Mouse (Mus musculus) E14TG2a.4 (cell line): ENCODE measurements around the gene Anapc5.
A peak's percentile ranks its signal among the peaks of the same experiment; 100 is the strongest.

ENCODE experiments used
- H3K27me3 ChIP-seq: 2 replicates; pipeline ENCODE4 v1.6.1; 2014; ENCODE audit warnings: low read length, control low read depth; ENCODE audit not compliant: insufficient read depth
- H3K36me3 ChIP-seq: 2 replicates; pipeline ENCODE4 v1.6.1; 2014; ENCODE audit warnings: low read length, control low read depth; ENCODE audit not compliant: insufficient read depth
- H3K4me1 ChIP-seq: replicated peaks from 2 replicates; pipeline ENCODE4 v1.6.1; 2014; ENCODE audit warnings: low read depth, low read length, control low read depth
- H3K4me3 ChIP-seq: replicated peaks from 2 replicates; pipeline ENCODE4 v1.5.1; 2014; ENCODE audit warnings: mild to moderate bottlenecking, low read length
- H3K9me3 ChIP-seq: 2 replicates; pipeline ENCODE4 v1.6.1; 2014; ENCODE audit warnings: low read length, control low read depth
- CTCF ChIP-seq: conservative IDR thresholded peaks from 2 replicates; pipeline ENCODE4 v1.5.1; 2014; ENCODE audit warnings: low read length
- NANOG ChIP-seq: IDR thresholded peaks from 2 replicates; pipeline ENCODE4 v1.6.1; 2014; ENCODE audit warnings: borderline replicate concordance, low read length, mixed read lengths
- POU5F1 ChIP-seq: IDR thresholded peaks from 2 replicates; pipeline ENCODE4 v1.6.1; 2014; ENCODE audit warnings: low read length, borderline replicate concordance

Gene Anapc5

DNA sequence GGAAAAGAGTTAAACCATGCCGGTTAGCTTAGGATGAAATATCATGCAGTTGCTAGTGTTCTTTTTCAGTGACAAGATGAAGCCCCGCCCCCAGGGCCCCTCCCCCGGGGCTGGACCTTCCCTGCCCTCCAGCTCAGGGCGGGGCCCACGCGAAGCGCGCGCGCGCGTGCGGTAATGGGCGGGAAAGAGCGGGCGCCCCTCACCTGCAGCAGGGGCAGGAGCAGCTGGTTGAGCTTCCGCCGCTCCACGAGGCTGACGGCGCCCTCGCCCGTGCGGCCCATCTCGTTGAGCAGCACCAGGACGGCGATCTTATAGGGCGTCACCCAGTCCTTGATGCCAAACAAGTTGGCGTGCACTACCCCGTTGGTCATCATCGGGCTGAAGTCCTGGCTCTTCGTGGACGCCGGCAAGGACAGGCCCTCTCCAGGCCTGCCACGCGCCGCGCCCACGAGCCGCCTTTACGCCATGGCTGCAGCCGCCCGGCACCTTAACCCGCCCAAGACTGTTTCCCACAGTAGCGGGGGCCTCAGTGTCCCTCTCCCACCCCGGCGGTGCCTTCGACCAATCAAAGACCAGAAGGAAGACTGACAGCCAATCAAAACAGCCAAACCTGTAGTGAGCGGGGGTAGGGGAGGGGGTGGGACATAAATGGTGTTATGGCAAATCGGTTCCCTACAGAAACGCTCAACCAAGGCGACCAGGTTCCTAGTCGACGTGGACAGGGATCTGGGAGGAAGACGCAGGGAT lies at the start of gene Anapc5:
Anapc5 (minus strand) TSS at position 563 of the 747 bp plus-strand sequence.
- Histone ChIP-seq H3K4me3 (peak within 1 kb of the TSS; percentile 96), H3K4me1 (peaks cover 57% of the 10 kb centered on the region), H3K36me3 (peaks cover 43% of the 10 kb centered on the region), H3K9me3 (no peaks in the 10 kb centered on the region), H3K27me3 (no peaks in the 10 kb centered on the region)
- TF ChIP-seq NANOG (no peak), POU5F1 (no peak), CTCF (no peak)

DNA sequence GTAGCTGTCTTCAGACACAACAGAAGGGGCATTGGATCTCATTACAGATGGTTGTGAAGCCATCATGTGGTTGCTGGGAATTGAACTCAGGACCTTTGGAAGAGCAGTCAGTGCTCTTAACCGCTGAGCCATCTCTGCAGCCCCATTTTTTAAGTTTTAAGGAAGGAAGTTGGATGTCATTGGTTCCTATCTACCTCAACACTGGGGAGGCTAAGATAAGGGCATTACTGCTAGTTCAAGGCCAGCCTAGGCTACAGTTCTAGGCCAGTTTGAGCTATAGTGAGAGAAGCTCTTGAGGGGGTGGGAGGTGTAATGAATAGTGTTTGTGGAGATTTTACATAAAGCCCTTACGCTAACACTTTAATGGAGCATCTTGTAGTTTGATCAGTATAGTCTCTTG lies 41.9 kb upstream of the Anapc5 start:
- no peak overlapping the region for H3K4me3 ChIP-seq
- TF ChIP-seq NANOG: no peak
- TF ChIP-seq POU5F1: no peak
- peaks cover 19% of the 10 kb centered on the region for H3K4me1 ChIP-seq
- peaks cover 68% of the 10 kb centered on the region for H3K36me3 ChIP-seq
- H3K9me3 ChIP-seq: no peaks in the 10 kb centered on the region
- H3K27me3 ChIP-seq: no peaks in the 10 kb centered on the region

DNA sequence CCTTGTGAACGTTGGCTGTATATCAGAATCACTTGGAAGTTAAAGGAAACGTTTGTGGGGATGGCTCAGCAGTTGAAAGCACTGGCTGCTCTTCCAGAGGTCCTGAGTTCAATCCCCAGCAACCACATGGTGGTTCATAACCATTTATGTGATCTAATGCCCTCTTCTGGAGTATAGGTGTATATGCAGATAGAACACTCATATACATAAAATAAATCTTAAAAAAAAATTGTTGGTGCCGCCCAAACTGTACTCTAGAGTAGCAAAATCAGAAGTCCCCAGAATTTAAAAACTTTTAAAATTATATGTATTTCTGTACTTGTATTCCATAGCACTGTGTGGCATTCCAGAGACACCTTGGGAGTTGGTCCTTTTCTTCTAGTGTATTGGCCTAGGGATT lies 34.7 kb upstream of the Anapc5 start:
- TF ChIP-seq POU5F1 (no peak), CTCF (no peak), NANOG (no peak)
- H3K4me3 ChIP-seq: no peak overlapping the region
- no peaks in the 10 kb centered on the region for H3K9me3 ChIP-seq
- no peaks in the 10 kb centered on the region for H3K27me3 ChIP-seq
- peaks cover 25% of the 10 kb centered on the region for H3K4me1 ChIP-seq
- peaks cover 32% of the 10 kb centered on the region for H3K36me3 ChIP-seq

DNA sequence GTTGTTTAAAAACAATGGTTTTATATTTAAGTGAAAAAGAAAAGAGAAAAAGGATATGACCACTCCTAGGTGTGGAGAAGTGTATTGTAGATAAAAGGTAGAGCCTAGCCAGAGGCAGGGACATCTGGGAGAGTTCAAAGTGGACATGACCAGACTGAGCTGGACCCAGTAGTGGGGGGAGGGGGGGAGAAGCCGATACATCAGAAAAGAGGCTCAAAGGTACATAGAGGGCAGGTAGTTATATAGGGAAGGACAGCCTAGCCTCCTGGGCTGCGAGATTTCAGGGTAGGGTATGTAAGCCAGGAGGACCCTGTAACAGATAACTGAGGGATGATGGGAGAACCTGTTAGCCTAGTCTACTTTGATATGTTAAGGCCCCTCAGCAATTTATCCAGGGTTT lies 31.5 kb upstream of the Anapc5 start:
- Histone ChIP-seq H3K36me3 (peaks cover 32% of the 10 kb centered on the region), H3K9me3 (no peaks in the 10 kb centered on the region), H3K4me3 (no peak overlapping the region), H3K27me3 (no peaks in the 10 kb centered on the region), H3K4me1 (peaks cover 32% of the 10 kb centered on the region)
- TF ChIP-seq NANOG (no peak), POU5F1 (no peak), CTCF (no peak)

DNA sequence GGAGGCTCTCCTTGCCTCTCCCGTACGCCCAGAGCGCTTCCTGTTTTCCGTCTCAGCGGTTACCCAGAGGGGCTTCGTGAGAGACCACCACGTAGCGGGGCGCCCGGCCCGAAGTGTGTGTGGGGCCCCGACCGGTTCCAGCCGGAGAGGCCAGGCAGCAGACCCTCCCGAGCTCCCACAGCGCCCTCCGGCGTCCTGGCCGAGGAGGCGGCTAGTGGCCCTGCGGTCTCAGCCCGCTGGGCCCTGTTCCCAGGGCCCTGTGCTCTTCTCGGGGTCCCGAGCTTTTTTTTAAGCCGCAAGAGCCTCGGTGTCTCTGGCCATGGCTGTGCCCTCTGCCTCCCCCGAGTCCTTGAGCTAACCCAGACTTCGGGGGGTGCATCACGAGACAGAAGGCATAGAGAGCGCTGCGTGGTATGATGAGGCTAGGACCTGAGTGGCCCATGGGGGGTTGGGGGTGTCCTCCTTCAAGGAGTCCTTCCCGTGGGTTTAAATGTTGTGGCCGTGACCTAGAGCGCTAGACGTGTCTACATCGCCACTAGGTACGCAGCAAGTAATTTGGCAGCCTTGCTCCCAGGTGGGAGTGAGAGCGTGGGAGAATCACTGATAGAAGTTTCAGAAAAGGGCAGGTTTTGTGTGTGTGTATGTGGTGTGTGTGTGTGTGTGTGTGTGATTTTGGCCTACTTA lies 29.3 kb upstream of the Anapc5 start:
- H3K4me3 ChIP-seq: peak overlapping the region; percentile 95
- no peaks in the 10 kb centered on the region for H3K27me3 ChIP-seq
- no peaks in the 10 kb centered on the region for H3K9me3 ChIP-seq
- TF ChIP-seq NANOG: no peak
- no peak for TF ChIP-seq POU5F1
- no peak for TF ChIP-seq CTCF
- H3K36me3 ChIP-seq: peaks cover 13% of the 10 kb centered on the region
- peaks cover 32% of the 10 kb centered on the region for H3K4me1 ChIP-seq

DNA sequence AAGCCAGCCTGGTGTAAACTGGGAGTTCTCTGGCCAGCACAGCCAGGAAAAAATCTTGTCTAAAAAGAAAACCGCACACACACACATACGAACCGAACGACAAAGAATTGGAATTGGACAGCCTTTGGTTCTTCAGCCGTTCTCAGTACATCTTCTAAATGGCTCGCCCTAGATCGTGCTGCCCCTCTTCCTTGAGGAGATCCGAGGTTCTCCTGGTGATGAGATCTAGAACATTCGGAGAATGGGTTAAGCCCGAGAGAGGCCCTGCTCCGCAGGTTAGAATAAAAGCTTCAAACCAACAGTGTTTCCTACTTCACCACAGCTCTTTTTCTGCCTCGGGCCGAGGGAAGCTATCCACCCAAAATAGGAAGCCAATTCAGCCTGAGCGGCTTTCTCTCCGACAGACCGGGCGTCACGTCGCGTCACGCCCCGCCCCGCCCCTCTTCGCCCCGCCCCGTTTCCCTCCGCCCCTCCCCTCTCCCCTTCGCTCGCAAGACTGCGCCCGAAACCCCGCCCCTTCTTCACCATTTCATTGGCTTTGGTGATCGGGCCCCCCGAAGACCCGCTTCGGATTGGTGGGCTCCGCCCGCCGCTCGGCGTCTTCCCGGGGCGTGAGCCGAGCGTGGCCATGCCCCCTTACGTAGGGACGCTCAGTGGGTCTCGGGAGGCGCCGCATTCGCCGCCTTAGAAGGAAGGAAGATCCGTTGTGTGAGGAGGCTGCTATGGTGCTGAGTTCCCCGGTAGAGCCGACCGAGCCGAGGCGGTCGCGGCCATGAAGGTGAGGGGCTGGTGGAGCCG lies 28.6 kb upstream of the Anapc5 start, which contains the start of gene Rnf34:
Rnf34 (plus strand) TSS at position 528 of the 798 bp plus-strand sequence.
- TF ChIP-seq CTCF: no peak
- TF ChIP-seq NANOG: no peak
- TF ChIP-seq POU5F1: no peak
- H3K4me1 ChIP-seq: peaks cover 32% of the 10 kb centered on the region
- H3K27me3 ChIP-seq: no peaks in the 10 kb centered on the region
- peak within 1 kb of the TSS; percentile 95 for H3K4me3 ChIP-seq
- no peaks in the 10 kb centered on the region for H3K9me3 ChIP-seq
- peaks cover 9% of the 10 kb centered on the region for H3K36me3 ChIP-seq

DNA sequence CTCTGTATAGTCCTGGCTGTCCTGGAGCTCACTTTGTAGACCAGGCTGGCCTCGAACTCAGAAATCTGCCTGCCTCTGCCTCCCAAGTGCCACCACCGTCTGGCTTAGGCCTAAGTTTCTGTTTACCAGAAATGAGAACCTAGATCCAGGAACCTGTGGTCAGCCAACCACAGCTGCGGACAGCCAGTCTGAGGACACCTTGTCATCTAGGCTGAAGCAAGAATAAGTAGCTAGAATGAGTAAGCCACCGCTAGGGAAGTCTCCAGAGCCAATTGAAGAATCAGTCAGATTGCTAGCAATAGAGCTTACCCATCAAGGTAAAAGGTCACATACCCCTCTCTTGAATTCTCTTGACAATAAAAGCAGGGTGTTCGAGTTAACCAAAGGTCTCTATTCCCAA lies 22.7 kb upstream of the Anapc5 start:
- no peaks in the 10 kb centered on the region for H3K27me3 ChIP-seq
- no peak overlapping the region for H3K4me3 ChIP-seq
- no peaks in the 10 kb centered on the region for H3K4me1 ChIP-seq
- TF ChIP-seq POU5F1 (no peak), NANOG (no peak), CTCF (no peak)
- H3K36me3 ChIP-seq: no peaks in the 10 kb centered on the region
- H3K9me3 ChIP-seq: peaks cover 7% of the 10 kb centered on the region; the same call in 1 of the 2 replicates

DNA sequence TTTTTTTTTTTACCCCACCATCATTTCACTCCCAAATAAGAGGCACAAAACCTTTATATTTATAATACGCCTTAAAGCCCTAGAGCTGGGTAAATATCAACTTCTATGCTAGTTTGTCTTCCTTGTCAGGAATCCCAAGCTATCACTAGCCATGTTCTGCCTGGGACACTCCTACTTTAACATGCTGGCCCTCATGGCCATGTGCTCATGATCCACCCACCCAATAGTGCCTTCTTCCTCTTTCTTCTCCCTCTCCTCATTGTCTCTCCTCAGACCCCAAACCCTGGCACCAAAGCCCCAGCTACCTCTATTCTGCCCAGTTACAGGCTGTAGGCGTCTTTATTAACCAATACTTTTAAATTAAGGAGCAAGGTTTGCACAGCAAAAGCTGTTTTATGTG lies 20.0 kb upstream of the Anapc5 start:
- peaks cover 7% of the 10 kb centered on the region; the same call in 1 of the 2 replicates for H3K9me3 ChIP-seq
- H3K36me3 ChIP-seq: no peaks in the 10 kb centered on the region
- TF ChIP-seq CTCF: no peak
- no peak overlapping the region for H3K4me3 ChIP-seq
- no peaks in the 10 kb centered on the region for H3K27me3 ChIP-seq
- no peaks in the 10 kb centered on the region for H3K4me1 ChIP-seq
